Mouse (Mus musculus) CD4-positive naive resting alpha-beta T cell, adult 76 days (primary cell): Measurements from ENCODE around the gene Tagln. TPM values are rescaled to one million over a fixed set of nuclear protein-coding genes. Genes with fewer than 3 reads are reported as not detected.

Source experiments
- total RNA-seq: library from RNA; stranded (reverse); gene quantifications from one replicate; pipeline ENCODE4 v1.2.4, GENCODE M21; 2023

The Tagln gene
- total RNA-seq, result 5.1 TPM

GRCm38 (mm10) chr9:45935628-45936210 is at the start of gene Tagln:
Tagln (minus strand) TSS chr9:45936058.

DNA sequence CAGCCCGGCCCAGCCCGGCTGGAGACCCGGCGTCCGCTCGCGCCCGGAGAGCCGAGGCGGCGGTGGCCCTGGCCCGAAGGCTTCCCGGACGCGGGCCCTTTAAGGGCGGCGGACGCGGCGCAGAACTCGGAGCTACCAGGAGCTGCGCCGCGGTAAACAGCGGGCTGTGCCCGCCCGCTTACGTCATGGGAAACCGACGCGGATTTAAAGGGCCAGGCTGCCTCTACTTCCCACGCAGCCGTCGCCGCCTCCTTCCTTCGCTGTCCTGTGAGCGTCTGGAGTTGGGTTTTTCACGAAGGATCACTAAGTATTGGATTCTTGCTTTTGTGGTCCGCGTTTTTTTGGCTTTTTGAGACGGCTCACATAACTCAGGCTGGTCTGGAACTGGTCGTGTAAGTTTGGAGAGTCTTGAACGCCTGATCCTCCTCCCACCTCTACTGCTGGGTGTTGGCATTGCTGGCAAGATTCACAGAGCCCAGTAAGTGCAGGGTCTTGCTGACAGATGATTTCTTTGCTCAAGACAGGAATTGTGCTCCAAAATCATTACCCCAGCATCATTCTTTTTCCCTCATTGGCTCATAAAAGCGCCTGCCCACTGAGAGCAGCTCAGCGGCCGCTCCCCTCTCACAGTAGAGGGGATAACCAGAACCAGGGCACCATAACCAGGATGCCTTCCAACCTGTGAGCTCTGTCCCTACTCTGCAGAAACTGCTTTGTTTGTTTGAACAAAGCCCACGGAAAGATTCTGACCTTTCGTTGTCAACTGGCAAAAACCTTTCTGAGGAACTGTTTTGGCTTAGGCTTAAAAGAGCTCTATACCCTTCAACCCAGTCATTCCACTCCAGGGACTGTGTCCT is 19.5 kb upstream of the Tagln start, which contains the start of gene Sidt2:
Gene Sidt2, minus strand, starts transcription at position 152 of the 857 bp plus-strand sequence.

GRCm38 (mm10) chr9:45906355-45907077 is 29.3 kb downstream of the Tagln start, which contains the start of the genes Pcsk7 and Rnf214:
Pcsk7 (plus strand) TSS chr9:45906497.
Rnf214 (minus strand) TSS chr9:45906911.

Other genes with a start within 250 kb of the Tagln start
- 38.6 TPM for gene Cep164, start 107.4 kb downstream of the Tagln start, total RNA-seq
- 1.9 TPM for gene Bace1, start 97.5 kb downstream of the Tagln start, total RNA-seq
- gene Pcsk7, start 29.6 kb downstream of the Tagln start, total RNA-seq, result 68.6 TPM
- 30.8 TPM for gene Rnf214, start 29.1 kb downstream of the Tagln start, total RNA-seq
- gene Sidt2, start 19.2 kb upstream of the Tagln start, total RNA-seq, result 427 TPM
- gene Pafah1b2, start 76.6 kb upstream of the Tagln start, total RNA-seq, result 69.5 TPM
- 67.2 TPM for gene Sik3, start 76.8 kb upstream of the Tagln start, total RNA-seq